35 mouse cellular contexts compared by ENCODE assay signal in the genomic region with DNA sequence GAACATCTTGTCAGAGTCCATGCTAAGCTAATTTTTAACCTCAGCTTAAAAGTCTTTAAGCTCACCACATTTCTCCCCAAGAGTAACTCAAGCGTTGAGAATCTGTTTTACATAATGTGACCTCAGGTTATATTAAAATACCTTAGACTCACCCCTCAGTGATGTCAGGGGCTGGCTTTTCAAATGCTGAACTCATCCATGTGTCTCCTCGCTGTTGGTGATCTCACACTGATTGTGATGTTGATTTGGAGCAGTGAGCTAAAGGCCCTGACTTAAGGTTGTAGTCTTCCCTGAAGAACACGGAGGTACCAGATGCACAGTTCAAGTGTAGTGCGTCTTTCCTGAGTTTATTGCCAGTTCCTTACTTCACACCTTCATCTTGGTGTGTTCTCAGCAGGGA. TPM values are rescaled to one million over a fixed set of nuclear protein-coding genes. Genes with fewer than 3 reads are reported as not detected.
A peak's percentile ranks its signal among the peaks of the same experiment; 100 is the strongest.
DNase-seq lines count a peak whose midpoint lies in the region; TF ChIP-seq lines count a peak whose summit lies in the region.
"Had no signal": no experiment of that assay in that cellular context is flagged by ENCODE, and none has a peak within 500 bp of the region (broad histone marks: within the 10 kb centered on the region; RNA-seq: fewer than 3 reads in every experiment).

No protein-coding gene starts in this region.

- TF ChIP-seq CTCF in heart, adult 2 months (IDR thresholded peaks at IDR 0.05) = no peak

- WGBS in heart, adult 2 months = 68% methylated on average over 4 of the region's 4 CpGs

- H3K27ac ChIP-seq in heart, adult 2 months = peak overlapping the region; percentile 77
- H3K27ac ChIP-seq: embryonic facial prominence, embryonic 10.5 days; embryonic facial prominence, embryonic 15.5 days; forebrain, embryonic 12.5 days; hindbrain, embryonic 13.5 days; kidney, embryonic 15.5 days; layer of hippocampus, adult 2 months; liver, embryonic 14.5 days had no signal

- no peaks in the 10 kb centered on the region for H3K27me3 ChIP-seq in heart, adult 2 months (ENCODE audit: control insufficient read depth, insufficient read depth, low read length)
- H3K27me3 ChIP-seq: embryonic facial prominence, embryonic 15.5 days; forebrain, embryonic 12.5 days; hindbrain, embryonic 13.5 days; kidney, embryonic 15.5 days had no signal

- H3K9ac ChIP-seq in heart, adult 2 months (ENCODE audit: low read depth, low read length) = no peak overlapping the region
- H3K9ac ChIP-seq: embryonic facial prominence, embryonic 15.5 days; forebrain, embryonic 12.5 days; forebrain, postnatal 0 days; hindbrain, embryonic 13.5 days; kidney, embryonic 15.5 days; liver, embryonic 14.5 days; lung, embryonic 14.5 days had no signal

- H3K36me3 ChIP-seq in heart, adult 2 months (ENCODE audit: control insufficient read depth, insufficient read depth, low read length) = peaks cover 3% of the 10 kb centered on the region; the same call in 1 of the 2 replicates
- H3K36me3 ChIP-seq: embryonic facial prominence, embryonic 10.5 days; embryonic facial prominence, embryonic 15.5 days; forebrain, embryonic 12.5 days; hindbrain, embryonic 13.5 days; kidney, embryonic 15.5 days had no signal

- no peak for DNase-seq in heart, adult 2 months
- DNase-seq in heart, postnatal 25 days (ENCODE audit: low spot score) = no peak
- peak; percentile 22 to 26 for DNase-seq in B cell, adult 2 months
- peak; percentile 95 for DNase-seq in ES-CJ7 (ENCODE audit: low read depth, low spot score)
- DNase-seq in WW6 (ENCODE audit: low read depth, low spot score) = peak; percentile 36
- no peak for DNase-seq in kidney, adult 11 months
- no peak for DNase-seq in kidney, postnatal 4 days
- DNase-seq in layer of hippocampus, postnatal 25 days (ENCODE audit: extremely low spot score in 1 of 2, low spot score in 1 of 2) = no peak
- DNase-seq: adrenal gland, adult 2 months; adrenal gland, postnatal 36 days; cerebellum, adult 2 months; cerebellum, postnatal 14 days; forebrain, postnatal 0 days; gastrocnemius, postnatal 14 days; heart, postnatal 36 days; kidney, postnatal 25 days; layer of hippocampus, postnatal 36 days; liver; lung, embryonic 14.5 days; lung, postnatal 14 days; midbrain, embryonic 14.5 days; right cerebral cortex, postnatal 4 days; thymus, adult 2 months; thymus, postnatal 36 days had no signal

- H3K4me3 ChIP-seq in heart, adult 2 months = no peak overlapping the region
- H3K4me3 ChIP-seq: embryonic facial prominence, embryonic 10.5 days; embryonic facial prominence, embryonic 15.5 days; forebrain, embryonic 12.5 days; hindbrain, embryonic 13.5 days; kidney, embryonic 15.5 days; layer of hippocampus, adult 2 months had no signal

- H3K79me2 ChIP-seq in heart, adult 2 months (replicated peaks; ENCODE audit: control insufficient read depth, insufficient read depth, low read length) = no peaks in the 10 kb centered on the region

- TF ChIP-seq POLR2A in heart, adult 2 months (IDR thresholded peaks at IDR 0.05; ENCODE audit: insufficient read depth, low read depth, low read length) = no peak

- no peak for TF ChIP-seq EP300 in heart, adult 2 months (IDR thresholded peaks at IDR 0.05; ENCODE audit: insufficient read depth, low read depth, low read length)

- peaks cover 5% of the 10 kb centered on the region for H3K4me1 ChIP-seq in heart, adult 2 months (ENCODE audit: control insufficient read depth, insufficient read depth, low read length)
- H3K4me1 ChIP-seq: embryonic facial prominence, embryonic 10.5 days; embryonic facial prominence, embryonic 15.5 days; forebrain, embryonic 12.5 days; hindbrain, embryonic 13.5 days; kidney, embryonic 15.5 days had no signal

- intact Hi-C loops in heart, adult 2 months (cut with DNase I) = no loop called here
- intact Hi-C loops in heart, postnatal 25 days (cut with DNase I) = no loop called here

RNA-seq across cellular contexts. Expression of a gene that starts 19.5 kb away (rescaled TPM):
- 100 to 1,000 TPM; 116 to 122 TPM for total RNA-seq in heart, adult 2 months (2021)
- polyA plus RNA-seq in heart, adult 2 months (2012; rRNA removed) = 22.4 and 49.2 TPM in 2 replicates
- total RNA-seq in heart, postnatal 25 days (2021) = 100 to 1,000 TPM; 144 to 150 TPM
- total RNA-seq in layer of hippocampus, postnatal 25 days (2021) = under 1 TPM in 1 of 2 experiments, not detected in 1; 0.05 TPM
- total RNA-seq: adrenal gland, postnatal 36 days; granulocyte monocyte progenitor cell, adult 5-6 weeks; monocyte, adult 5-6 weeks; neutrophil, adult 5-6 weeks had no signal
- polyA plus RNA-seq: adrenal gland, adult 2 months; midbrain, embryonic 14.5 days; spleen, adult 2 months had no signal

Comparison
In these comparisons a context has a peak if more than half of its experiments do, and no peak if none do; other contexts are left out.
1. DNase-seq: peak in B cell, adult 2 months (2 of 2), ES-CJ7 (single experiment) and WW6 (single experiment); none in heart, adult 2 months (0 of 2), heart, postnatal 25 days (single experiment), kidney, adult 11 months (single experiment), kidney, postnatal 4 days (0 of 2) and layer of hippocampus, postnatal 25 days (0 of 2).
2. RNA of a gene that starts 19.5 kb away (total RNA-seq): 144 to 150 TPM in heart, postnatal 25 days and 116 to 122 TPM in heart, adult 2 months; 0.05 TPM in layer of hippocampus, postnatal 25 days; every median in the first group is over 100 times any median in the second.